Mouse (Mus musculus) naive thymus-derived CD4-positive, alpha-beta T cell, adult 2 months (primary cell): ENCODE data around the gene Olfr1444.

ENCODE experiments used
- DNase-seq: peaks from one replicate; pipeline ENCODE4 v3.0.0-alpha.2; 2011; ENCODE audit warnings: low read depth

The Olfr1444 gene

GRCm38 (mm10) chr19:12856983-12857382 is at the start of gene Olfr1444:
Gene Olfr1444, plus strand, starts transcription at chr19:12857283.
- DNase-seq = no peak

- no peak for DNase-seq
Observed at GRCm38 (mm10) chr19:12812644-12813364, 44.3 kb upstream of the Olfr1444 start.

DNA sequence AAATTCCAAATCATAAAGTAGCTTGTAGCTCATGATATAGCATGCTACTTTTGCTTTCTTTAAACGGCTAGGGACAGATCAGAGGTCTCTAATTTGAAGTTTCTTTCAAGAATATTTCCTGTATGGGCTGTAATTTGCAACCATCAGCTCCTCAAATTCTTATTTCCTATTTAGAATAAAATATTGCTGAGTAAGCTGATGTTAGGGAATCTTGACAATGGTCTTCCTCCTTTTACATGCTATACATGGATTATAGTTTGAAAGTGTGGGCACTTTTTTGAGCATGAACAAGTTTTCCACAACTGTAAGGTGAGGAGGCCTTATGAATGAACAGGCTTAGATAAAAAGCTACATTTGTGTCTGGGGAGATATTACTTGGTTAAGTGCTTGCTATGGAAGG is 43.2 kb upstream of the Olfr1444 start:
- DNase-seq = no peak

- DNase-seq = no peak
Observed at GRCm38 (mm10) chr19:12818507-12818906, 38.6 kb upstream of the Olfr1444 start.

DNA sequence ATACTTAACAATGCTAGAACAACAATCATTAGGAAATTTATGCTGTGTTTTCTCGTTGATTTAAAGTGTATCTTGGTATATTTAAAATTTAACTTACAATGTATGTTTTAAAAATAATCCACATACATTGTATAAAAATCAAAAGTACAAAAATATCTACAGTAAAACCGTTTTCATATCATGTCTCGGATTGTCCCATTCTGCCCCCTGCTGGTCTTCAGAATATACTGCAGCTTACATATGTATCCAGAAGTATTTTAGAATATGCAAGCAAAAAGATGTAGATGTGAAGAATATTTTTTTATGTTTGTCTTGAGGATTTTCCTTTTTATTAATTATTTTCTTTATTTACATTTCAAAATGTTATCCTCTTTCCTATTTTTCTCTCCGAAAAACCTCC is 36.7 kb upstream of the Olfr1444 start:
- DNase-seq = peak; percentile 79

DNA sequence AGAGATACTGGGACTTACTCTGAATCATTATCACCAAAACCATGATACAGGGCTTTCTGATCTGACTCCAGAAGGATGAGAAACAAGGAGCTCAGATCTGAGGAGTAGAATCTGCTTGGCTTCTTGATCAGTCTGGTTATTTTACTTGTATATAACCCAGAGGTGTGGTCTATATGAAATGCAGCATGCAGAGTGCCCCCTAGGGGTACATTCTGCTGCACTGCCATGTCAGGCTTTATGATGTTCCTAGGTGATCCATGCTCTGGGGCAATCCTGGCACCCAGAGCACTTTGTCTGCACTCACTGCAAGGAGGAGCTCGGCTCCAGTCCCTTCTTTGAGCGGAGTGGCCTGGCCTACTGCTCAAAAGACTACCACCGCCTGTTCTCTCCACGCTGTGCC is 32.5 kb upstream of the Olfr1444 start:
- peak; percentile 36 for DNase-seq

- DNase-seq = no peak
Observed at GRCm38 (mm10) chr19:12830823-12831430, 26.2 kb upstream of the Olfr1444 start.

DNA sequence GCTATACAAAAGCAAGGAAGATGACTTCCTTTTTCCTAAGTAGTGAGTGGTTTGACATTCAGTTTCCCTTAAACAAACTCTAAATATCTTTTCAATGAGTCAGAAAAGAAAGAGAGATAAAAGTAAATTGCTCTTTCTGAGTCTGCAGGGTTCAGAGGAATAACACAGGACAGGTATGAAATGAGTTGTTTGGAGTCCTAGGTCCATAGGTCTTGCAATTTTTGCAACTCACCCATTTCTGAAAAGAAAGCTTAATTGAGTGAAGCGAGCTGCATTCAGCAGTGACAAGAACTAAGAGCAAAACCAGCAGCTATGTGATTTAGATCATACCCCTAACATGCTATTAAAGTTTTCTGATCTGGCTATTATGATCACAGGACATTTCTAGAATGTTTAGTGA is 25.5 kb upstream of the Olfr1444 start:
- no peak for DNase-seq

DNA sequence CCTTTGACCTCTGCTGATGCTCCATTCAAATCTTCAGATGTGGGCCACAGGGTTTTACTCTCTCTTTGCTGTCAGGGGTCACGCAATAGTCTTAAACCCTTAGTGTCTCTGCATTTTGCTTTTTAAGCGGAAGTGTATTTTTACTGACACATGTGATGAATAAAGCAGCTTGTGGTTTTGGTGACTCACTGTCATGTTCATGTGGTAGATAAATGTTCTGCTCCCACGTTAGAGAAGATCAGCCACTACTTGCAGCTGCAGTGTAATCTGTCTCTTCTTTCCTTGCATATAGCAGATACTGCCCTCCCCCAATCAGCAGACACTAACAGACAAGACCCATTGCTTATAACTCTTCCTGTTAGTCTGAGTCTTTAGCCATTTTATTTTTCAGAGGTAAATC is 23.5 kb upstream of the Olfr1444 start:
- peak; percentile 81 for DNase-seq

DNA sequence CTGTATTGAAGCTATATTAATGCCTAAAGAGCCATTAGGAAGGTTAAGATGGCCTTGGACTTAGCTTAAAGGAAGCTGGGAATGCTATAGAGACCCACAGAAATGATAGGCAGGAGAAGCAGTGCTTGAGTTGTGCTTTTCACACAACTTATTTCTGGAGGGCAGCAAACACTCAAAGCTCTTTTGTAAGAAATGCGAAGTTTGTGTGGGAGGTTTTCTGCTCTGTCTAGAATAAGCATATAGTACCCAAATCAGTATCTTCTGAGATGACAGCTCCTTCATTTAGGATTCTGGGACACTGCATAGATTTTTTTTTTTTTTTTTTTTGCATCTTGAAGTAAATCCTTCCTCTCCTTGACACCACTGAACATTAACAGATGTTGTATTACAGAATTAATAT is 18.6 kb upstream of the Olfr1444 start:
- no peak for DNase-seq

DNA sequence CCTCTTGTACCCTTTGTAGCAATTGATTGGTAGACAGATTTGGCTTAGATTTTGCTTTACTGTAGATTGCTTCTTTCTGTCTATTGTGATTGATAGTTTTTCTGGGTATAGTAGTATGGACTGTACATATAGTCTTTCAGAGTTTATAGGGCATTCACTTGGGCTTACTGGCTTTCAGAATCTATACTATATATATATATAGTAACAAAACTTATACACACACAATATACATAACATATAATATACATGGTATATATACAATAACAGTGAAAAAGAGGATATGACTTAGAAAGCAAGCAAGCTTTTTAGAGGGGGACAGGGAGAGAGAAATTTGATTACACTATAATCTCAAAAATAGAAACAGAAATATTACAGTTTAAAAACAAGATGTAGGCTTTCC is 10.7 kb upstream of the Olfr1444 start, which contains the start of gene Gm5244:
TSS of gene Gm5244 (plus strand) at position 301 of the 400 bp plus-strand sequence.
- no peak for DNase-seq

DNA sequence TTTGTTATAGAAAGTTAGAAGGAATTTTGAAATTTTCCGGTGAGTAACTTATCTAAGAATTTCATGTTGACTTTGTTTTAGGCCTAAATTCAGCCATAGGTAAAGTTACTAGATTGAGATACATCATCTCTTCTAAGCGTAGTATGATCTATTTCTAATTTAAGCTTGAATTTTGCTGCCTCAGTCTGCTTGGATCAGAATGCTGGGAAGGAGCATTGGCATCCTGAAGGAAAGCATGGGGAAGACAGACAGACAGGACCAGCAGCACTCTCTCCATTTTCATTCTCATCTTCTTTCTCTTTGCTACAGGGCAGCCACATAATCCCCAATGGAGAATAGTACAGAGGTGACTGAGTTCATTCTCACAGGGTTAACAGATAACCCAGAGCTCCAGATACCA is 26.5 kb downstream of the Olfr1444 start, which contains the start of gene Olfr1445:
TSS of gene Olfr1445 (plus strand) at position 301 of the 400 bp plus-strand sequence.
- no peak for DNase-seq

DNA sequence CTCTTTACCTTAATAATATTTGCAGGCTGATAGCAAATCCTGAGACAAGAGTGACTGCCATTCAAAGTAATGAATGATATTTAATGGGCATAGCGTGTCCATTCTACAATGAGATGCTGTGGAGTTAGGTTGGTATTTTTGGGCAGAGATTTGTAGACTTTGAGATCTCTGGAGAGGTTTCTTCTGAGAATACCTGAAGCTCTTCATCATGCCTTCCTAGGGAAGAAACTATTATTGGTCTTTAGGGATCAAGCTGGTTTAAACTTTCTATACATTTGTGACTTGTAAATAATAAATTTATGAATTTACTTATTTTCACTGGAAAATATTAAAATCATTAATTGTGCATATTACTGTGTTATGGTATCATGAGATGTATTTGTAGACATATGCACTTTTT is 36.3 kb downstream of the Olfr1444 start, which contains the start of gene Olfr1446:
TSS of gene Olfr1446 (minus strand) at position 101 of the 400 bp plus-strand sequence.
- DNase-seq = no peak

GRCm38 (mm10) chr19:12903643-12904042 is 46.6 kb downstream of the Olfr1444 start, which contains the start of gene Olfr1447:
Gene Olfr1447, minus strand, starts transcription at chr19:12903743.
- no peak for DNase-seq
